Mouse (Mus musculus) skeletal muscle tissue, adult 2 months (tissue): ENCODE measurements around the gene Gm3573.
"Not testable (repeated sequence)": the region's sequence is repeated elsewhere in the genome, so short reads cannot be mapped to it uniquely, and the experiment has no call there.

ENCODE experiments used
- DNase-seq: peaks from one replicate; pipeline ENCODE4 v3.0.0-alpha.2; 2012; ENCODE audit warnings: low read depth, low spot score

The Gm3573 gene

DNA sequence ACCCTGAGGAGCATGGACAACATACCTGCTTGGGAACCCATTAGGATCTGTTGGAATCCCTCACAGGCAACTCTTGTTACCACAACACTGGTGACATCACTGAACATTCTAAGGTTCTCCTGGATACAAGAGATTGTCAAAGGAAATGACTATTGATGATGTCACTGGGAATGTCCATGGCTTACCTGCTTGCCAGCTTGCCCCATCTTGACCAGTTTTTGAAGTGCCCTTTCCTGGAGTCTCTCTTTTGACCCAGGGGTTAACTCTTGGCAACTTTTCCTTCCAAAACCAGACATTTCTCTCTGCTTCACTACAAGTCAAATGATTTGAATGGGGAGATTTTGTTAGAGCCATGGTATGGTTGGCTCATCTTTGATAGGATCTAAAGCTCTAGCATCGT is at the start of gene Gm3573:
Gm3573 (minus strand) TSS at position 101 of the 400 bp plus-strand sequence.
- DNase-seq = not testable (repeated sequence)

DNA sequence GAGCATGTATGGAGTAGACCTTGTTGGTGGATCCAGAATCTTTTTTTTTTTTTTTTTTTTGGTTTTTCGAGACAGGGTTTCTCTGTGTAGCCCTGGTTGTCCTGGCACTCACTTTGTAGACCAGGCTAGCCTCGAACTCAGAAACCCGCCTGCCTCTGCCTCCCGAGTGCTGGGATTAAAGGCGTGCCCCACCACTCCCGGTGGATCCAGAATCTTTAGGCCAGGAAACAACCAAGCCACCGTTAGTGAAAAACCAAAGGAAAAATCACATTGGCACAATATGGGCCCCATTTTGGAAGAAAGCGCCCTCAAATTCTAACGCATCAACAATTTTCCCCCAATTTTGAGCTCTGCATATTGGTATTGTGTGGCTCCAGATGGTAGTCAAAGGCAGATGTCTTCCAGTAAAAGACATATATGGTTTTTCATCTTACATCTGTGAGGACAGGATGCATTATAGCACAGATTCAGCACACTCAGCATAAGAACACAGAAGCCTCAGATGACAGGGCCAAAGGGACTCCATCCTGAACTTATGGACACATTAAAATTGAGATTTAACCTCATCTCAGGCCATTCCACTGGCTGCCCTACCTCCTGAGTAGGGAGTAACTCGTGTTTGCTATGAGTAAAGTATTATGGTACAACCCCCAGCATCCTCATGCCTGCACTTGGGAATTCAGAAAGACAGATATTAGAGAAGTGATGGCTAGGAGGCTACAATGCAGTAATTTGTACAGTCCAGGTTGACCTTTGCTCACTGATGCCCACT is 26.4 kb upstream of the Gm3573 start:
- not testable (repeated sequence) for DNase-seq

DNA sequence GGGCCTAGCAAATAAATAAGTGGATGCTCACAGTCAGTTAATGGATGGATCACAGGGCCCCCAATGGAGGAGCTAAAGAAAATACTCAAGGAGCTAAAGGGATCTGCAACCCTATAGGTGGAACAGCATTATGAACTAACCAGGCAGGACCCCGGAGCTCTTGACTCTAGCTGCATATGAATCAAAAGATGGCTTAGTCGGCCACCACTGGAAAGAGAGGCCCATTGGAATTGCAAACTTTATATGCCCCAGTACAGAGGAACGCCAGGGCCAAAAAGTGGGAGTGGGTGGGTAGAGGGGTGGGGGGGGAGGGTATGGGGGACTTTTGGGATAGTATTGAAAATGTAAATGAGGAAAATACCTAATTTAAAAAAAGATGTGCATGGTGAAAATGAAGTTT is 6.7 kb downstream of the Gm3573 start:
- not testable (repeated sequence) for DNase-seq

DNA sequence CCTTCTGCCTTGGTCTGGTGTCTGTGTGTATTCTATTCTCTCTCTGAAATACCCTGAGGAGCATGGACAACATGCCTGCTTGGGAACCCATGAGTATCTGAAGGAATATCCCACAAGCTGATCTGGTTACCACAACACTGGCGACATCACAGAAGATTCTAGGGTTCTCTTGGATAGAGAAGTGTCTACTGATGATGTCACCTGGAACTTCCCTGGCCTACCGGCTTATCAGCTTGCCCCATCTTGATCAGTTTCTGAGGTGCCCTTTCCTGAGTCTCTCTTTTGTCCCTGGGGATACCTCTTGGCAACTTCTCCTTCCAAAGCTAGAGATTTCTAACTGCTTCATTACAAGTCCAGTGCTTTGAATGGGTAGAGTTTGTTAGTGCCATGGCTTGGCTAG is 28.1 kb downstream of the Gm3573 start, which contains the start of gene Gm17027:
Gm17027 (minus strand) TSS at position 101 of the 400 bp plus-strand sequence.
- DNase-seq = not testable (repeated sequence)
